Mouse (Mus musculus) midbrain, embryonic 14.5 days (tissue): ENCODE results near the gene Ebp. TPM values are rescaled to one million over a fixed set of nuclear protein-coding genes. Genes with fewer than 3 reads are reported as not detected.
A peak's percentile ranks its signal among the peaks of the same experiment; 100 is the strongest.

ENCODE experiments used
- ATAC-seq: fragments of 200-750 bp; cut with Nextera tagmentation; 2 replicates; pipeline ENCODE4 v1.8.0; 2017; ENCODE audit warnings: moderate number of reproducible peaks, moderate library complexity; ENCODE audit not compliant: low FRiP score, low TSS enrichment
- DNase-seq: peaks from one replicate; pipeline ENCODE4 v3.0.0-alpha.2; 2015
- H3K27ac ChIP-seq: fragments of 300-500 bp; sonication (generic); replicated peaks from 2 replicates; pipeline ENCODE4 v1.5.1; 2014; ENCODE audit warnings: mild to moderate bottlenecking, low read depth, low read length, moderate library complexity
- H3K27me3 ChIP-seq: fragments of 300-500 bp; sonication (generic); 2 replicates; pipeline ENCODE4 v1.6.1; 2014; ENCODE audit warnings: low read length, control low read depth, mixed read lengths; ENCODE audit not compliant: control insufficient read depth, insufficient read depth
- H3K36me3 ChIP-seq: fragments of 300-500 bp; sonication (generic); 2 replicates; pipeline ENCODE4 v1.6.1; 2014; ENCODE audit warnings: low read length, control low read depth; ENCODE audit not compliant: control insufficient read depth, insufficient read depth
- H3K4me1 ChIP-seq: fragments of 300-500 bp; sonication (generic); 2 replicates; pipeline ENCODE4 v1.6.1; 2014; ENCODE audit warnings: mild to moderate bottlenecking, antibody characterized with exemption, low read length, control low read depth; ENCODE audit not compliant: control insufficient read depth, insufficient read depth
- H3K4me2 ChIP-seq: fragments of 300-500 bp; sonication (generic); 2 replicates; pipeline ENCODE4 v1.6.1; 2014; ENCODE audit warnings: mild to moderate bottlenecking, low read length, moderate library complexity
- H3K4me3 ChIP-seq: fragments of 300-500 bp; sonication (generic); replicated peaks from 2 replicates; pipeline ENCODE4 v1.5.1; 2014; ENCODE audit warnings: low read depth, low read length
- H3K9ac ChIP-seq: fragments of 300-500 bp; sonication (generic); replicated peaks from 2 replicates; pipeline ENCODE4 v1.6.1; 2014; ENCODE audit warnings: mild to moderate bottlenecking, low read length, moderate library complexity
- H3K9me3 ChIP-seq: fragments of 300-500 bp; sonication (generic); 2 replicates; pipeline ENCODE4 v1.6.1; 2016; ENCODE audit warnings: low read length, control low read depth, mixed read lengths; ENCODE audit not compliant: control insufficient read depth
- WGBS: fragments of 180-500 bp; shearing (Covaris S2); extraction: QIAGEN DNeasy Blood & Tissue Kit; methylation state at CpG from one replicate; pipeline ENCODE4 v1.1.7; 2014; 5-methylcytosine and 5-hydroxymethylcytosine counted together
- polyA plus RNA-seq: library from polyadenylated mRNA; unstranded; fragments of >200 nt; fragmentation: Nextera tagmentation; extraction: Ambion mirVana; gene quantifications from 2 replicates; pipeline ENCODE4 v1.2.1, GENCODE M21; 2014

Ebp gene
- polyA plus RNA-seq, 1 experiment from 2014 or later, result 29.6 TPM

DNA sequence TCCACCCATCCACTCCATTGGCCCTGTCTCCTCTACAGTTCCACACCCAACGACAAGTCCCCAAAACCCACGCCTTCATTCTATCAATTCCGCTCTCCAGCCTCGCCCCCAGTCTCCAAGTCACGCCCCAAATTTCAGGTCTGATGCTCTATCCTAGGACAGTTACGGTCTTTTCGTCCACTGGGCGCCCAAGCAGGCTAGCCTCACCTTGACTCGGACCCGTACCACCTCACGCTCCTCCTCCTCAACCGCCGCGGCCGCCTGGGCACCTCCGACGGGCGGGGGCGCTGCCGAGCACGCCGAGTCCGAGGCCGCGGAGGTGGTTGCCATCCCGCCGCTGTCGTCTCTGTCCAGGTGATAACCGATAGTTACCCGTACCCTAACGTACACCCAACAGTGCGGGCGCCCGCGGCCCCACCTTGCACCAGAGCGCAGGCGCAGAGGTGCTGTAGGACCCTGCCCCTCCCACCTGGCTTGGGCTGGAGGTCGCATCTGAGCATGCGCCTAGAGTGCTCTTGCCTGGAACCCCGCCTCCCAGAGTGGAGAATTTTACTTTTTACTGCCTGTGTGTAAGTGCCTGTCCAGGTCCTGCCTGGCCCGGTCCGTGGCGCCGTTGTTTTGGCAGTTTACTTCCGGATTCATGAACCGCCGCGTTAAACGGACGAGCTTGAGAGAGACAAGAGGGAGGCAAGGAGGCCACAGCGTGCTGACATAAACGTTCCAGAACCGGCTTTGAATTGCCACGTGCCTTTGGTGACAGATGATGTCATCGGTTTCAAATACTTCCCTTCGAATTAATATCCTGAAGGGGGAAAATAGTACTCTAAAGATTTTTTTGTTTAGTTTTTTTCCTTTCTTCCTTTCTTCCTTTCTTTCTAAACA, 17.6 kb downstream of the Ebp start, which contains the start of gene Tbc1d25:
Tbc1d25 (minus strand) TSS at position 678 of the 882 bp plus-strand sequence.
- Histone ChIP-seq H3K4me3 (peak within 1 kb of the TSS; percentile 54), H3K4me2 (peak within 1 kb of the TSS; percentile 60), H3K4me1 (no peaks in the 10 kb centered on the region), H3K27ac (peak within 1 kb of the TSS; percentile 26; the same call in 1 of the 2 replicates), H3K9ac (peak within 1 kb of the TSS; percentile 52; the same call in 1 of the 2 replicates), H3K27me3 (no peaks in the 10 kb centered on the region), H3K36me3 (0 out of 2 replicates have a peak, but pooled peaks cover 7% of the 10 kb centered on the region), H3K9me3 (no peaks in the 10 kb centered on the region)
- 18% methylated on average over 56 of the region's 56 CpGs for WGBS
- ATAC-seq, result peak; percentile 94
- DNase-seq, result peak; percentile 93

- WGBS, result 18% methylated on average over 4 of the region's 4 CpGs
- H3K9me3 ChIP-seq, result no peaks in the 10 kb centered on the region
- ATAC-seq (peak; percentile 76; the same call in 1 of the 2 replicates), DNase-seq (no peak)
- H3K4me2 ChIP-seq, result peak overlapping the region; percentile 60
- H3K9ac ChIP-seq, result peak overlapping the region; percentile 52; the same call in 1 of the 2 replicates
- H3K4me3 ChIP-seq, result peak overlapping the region; percentile 54
- 0 out of 2 replicates have a peak, but pooled peaks cover 10% of the 10 kb centered on the region for H3K36me3 ChIP-seq
- H3K27me3 ChIP-seq, result no peaks in the 10 kb centered on the region
- H3K27ac ChIP-seq, result no peak overlapping the region
- no peaks in the 10 kb centered on the region for H3K4me1 ChIP-seq
Observed at GRCm38 (mm10) chrX:8175169-8175503, 18.2 kb downstream of the Ebp start.

DNA sequence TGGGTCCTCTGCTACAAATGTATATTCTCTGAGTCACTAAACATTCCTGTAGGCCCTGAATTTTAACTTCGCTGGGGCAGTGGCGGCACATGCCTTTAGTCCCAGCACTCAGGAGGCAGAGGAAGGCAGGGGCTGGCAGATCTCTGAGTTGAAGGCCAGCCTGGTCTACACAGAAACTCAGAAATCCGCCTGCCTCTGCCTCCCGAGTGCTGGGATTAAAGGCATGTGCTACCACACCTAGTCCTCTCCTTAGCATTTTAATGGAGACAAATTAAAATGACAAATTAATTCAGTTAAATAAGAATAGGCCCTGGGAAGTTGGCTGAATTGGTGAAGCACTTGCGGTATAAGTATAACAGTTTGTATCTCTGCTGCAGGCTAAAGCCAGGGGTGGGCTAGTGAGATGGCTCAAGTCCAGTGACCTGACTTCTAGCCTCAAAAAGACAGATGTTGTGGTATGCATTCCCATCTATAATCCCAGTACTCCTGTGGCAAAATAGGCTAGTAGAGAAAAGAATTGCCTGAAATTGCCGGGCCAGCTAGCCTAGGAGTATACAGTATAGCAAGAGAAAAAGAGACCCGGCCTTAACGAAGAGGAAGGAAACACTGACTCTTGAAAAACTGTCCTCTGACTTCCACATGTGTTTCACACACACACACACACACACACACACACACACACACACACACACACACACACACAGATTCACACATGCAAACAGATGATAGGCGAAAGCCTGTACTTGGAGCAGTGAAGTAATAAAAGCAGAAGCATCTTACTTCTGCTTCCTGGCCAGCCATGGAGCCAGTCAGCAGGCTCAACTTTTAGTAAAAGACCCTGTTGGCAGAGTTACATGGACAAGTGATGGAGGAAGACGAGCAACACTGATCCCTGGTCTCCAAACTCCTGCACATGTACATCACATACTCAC, 25.3 kb downstream of the Ebp start:
- ATAC-seq, result no peak
- WGBS, result 89% methylated on average over 10 of the region's 10 CpGs

DNA sequence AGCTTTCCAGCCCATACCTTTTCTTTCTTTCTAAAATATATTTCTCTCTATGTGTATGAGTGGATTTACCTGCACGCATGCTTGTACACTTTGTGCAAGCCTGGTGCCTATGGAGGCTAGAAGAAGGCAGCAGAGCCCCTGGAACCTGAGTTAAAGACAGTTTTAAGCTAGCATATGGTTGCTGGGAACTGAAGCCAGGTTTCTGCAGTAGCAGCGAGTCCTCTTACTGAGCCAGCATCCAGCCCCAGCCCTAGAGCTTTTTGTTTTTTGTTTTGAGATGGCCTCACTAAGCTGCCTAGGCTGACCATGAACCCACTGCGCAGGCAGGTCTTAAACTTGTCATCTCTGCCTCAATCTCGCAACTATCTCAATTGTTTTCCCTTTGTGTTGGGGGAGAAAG, 28.8 kb downstream of the Ebp start:
- Histone ChIP-seq H3K27ac (no peak overlapping the region), H3K4me3 (no peak overlapping the region), H3K27me3 (no peaks in the 10 kb centered on the region), H3K9me3 (no peaks in the 10 kb centered on the region), H3K36me3 (0 out of 2 replicates have a peak, but pooled peaks cover 10% of the 10 kb centered on the region), H3K4me1 (no peaks in the 10 kb centered on the region), H3K4me2 (no peak overlapping the region), H3K9ac (no peak overlapping the region)
- ATAC-seq, result no peak
- 90% methylated on average over 4 of the region's 4 CpGs for WGBS
- DNase-seq, result no peak

More for the DNA sequence above, 25.3 kb downstream of the Ebp start:
- Histone ChIP-seq H3K4me3 (no peak overlapping the region), H3K9ac (no peak overlapping the region), H3K9me3 (no peaks in the 10 kb centered on the region), H3K4me2 (no peak overlapping the region), H3K4me1 (no peaks in the 10 kb centered on the region), H3K36me3 (0 out of 2 replicates have a peak, but pooled peaks cover 26% of the 10 kb centered on the region), H3K27me3 (no peaks in the 10 kb centered on the region), H3K27ac (no peak overlapping the region)
- no peak for DNase-seq

GRCm38 (mm10) chrX:8163076-8163475, 30.2 kb downstream of the Ebp start:
- Histone ChIP-seq H3K4me3 (no peak overlapping the region), H3K27me3 (no peaks in the 10 kb centered on the region), H3K9me3 (no peaks in the 10 kb centered on the region), H3K27ac (no peak overlapping the region), H3K36me3 (0 out of 2 replicates have a peak, but pooled peaks cover 7% of the 10 kb centered on the region), H3K4me2 (no peak overlapping the region), H3K4me1 (no peaks in the 10 kb centered on the region), H3K9ac (no peak overlapping the region)
- DNase-seq, result no peak
- WGBS, result 93% methylated on average over 5 of the region's 5 CpGs
- no peak for ATAC-seq

DNA sequence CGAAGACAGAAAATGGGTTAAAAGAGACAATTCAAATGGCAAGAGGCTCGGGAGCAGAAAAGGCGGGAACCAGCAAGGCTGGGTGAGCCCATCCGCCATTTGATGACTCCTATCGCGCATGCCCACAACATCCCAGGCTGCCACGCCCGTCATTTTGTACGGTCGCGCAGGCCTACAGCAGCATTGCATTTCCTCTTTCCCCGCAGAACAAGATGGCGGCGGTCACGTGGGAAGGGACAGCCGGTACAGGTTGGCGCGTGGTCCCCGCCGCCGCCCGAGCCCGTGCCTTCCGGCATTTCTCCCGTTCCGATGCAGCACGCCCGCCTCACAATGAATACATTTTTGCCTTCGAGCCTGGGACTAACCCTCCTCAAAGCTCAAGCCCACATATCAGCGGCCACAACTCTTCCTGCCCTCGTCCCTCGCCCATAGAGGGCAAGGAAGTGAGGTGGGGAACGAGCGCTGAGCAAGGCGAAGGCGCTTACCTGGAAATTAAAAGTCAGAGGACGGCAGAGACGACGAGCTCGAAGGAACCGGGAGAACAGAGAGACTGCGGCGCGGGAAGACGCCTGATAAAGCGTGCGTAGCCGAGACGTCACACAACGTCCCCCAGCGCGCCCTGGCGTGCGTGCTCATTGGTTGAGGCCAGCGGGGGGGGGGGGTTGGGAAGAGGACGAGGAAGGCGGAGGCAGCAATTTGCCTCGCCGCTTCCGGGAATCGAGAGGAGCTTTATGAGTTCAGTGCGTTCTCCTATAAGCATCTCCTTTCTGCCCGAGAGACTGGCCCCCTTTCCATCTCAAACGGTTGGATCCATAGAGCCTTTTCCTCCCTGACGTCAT, 47.9 kb downstream of the Ebp start, which contains the start of gene Rbm3:
Rbm3 (minus strand) TSS at position 728 of the 839 bp plus-strand sequence.
- ATAC-seq, result peak; percentile 96
- Histone ChIP-seq H3K36me3 (peaks cover 33% of the 10 kb centered on the region), H3K9ac (peak within 1 kb of the TSS; percentile 85), H3K27ac (peak within 1 kb of the TSS; percentile 96), H3K4me1 (peaks cover 8% of the 10 kb centered on the region; the same call in 1 of the 2 replicates), H3K4me3 (peak within 1 kb of the TSS; percentile 64), H3K27me3 (no peaks in the 10 kb centered on the region), H3K4me2 (peak within 1 kb of the TSS; percentile 61), H3K9me3 (no peaks in the 10 kb centered on the region)
- peak; percentile 92 for DNase-seq
- WGBS, result 24% methylated on average over 62 of the region's 65 CpGs

DNA sequence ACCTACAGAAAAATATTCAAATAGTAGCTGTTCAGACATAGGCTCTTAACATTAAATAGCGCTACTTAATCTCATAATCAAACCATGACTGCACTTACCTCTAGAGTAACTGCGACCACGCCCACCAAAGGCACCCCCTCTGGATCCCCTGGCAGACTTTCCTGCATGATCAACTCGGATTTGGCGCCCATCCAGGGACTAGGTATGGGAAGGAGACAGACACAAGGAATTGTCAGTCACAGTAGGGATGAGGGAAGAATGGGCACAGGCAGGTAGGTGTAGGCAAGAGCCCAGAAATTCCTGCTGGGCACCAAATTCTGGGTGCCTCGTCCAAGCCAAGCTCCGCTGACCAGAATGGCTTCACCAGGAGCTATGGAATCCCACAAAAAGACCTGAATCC, 49.6 kb downstream of the Ebp start:
- Histone ChIP-seq H3K9ac (peak overlapping the region; percentile 85; the same call in 1 of the 2 replicates), H3K9me3 (no peaks in the 10 kb centered on the region), H3K4me2 (peak overlapping the region; percentile 61), H3K36me3 (peaks cover 36% of the 10 kb centered on the region), H3K4me3 (peak overlapping the region; percentile 64), H3K4me1 (peaks cover 8% of the 10 kb centered on the region; the same call in 1 of the 2 replicates), H3K27me3 (no peaks in the 10 kb centered on the region), H3K27ac (no peak overlapping the region)
- WGBS, result 79% methylated on average over 7 of the region's 7 CpGs
- DNase-seq (no peak), ATAC-seq (no peak)
